In the genomic region with DNA sequence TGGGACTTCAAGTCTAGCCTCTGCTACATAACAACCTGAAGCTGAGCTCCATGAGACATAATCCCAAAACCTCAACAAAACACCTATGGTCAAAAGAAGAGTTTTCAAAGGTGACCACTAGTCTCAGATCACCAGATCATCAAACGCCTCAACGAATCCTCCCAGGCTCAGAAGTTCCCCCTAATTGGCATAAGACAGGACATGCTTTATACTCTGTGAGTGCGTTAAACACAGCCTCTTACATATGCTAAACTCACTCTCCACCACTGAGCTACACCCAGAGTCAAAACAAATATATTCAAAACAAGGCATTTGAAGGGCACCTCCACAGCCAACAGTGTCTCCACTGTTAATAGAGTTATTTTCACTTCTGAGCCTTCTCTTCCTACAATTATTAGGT, we compare ENCODE assay signal across 31 mouse cellular contexts. TPM values are rescaled to one million over a fixed set of nuclear protein-coding genes. Genes with fewer than 3 reads are reported as not detected.
DNase-seq lines count a peak whose midpoint lies in the region; ATAC-seq and TF ChIP-seq lines count a peak whose summit lies in the region.
"Had no signal": no experiment of that assay in that cellular context is flagged by ENCODE, and none has a peak within 500 bp of the region (broad histone marks: within the 10 kb centered on the region; RNA-seq: fewer than 3 reads in every experiment).

No protein-coding gene starts in this region.

- H3K4me3 ChIP-seq in ES-Bruce4 (ENCODE audit: low read depth, low read length) (peak overlapping the region; percentile 49), ES-E14 (ENCODE audit: insufficient read depth in 1 of 2, low read depth in 1 of 2, low read length in 2 of 2, poor library complexity in 1 of 2, severe bottlenecking in 1 of 2) (peak overlapping the region; percentile 54 to 90)
- H3K4me3 ChIP-seq in intestine, embryonic 15.5 days (replicated peaks), result no peak overlapping the region
- no peak overlapping the region; the same call in 1 of the 2 replicates for H3K4me3 ChIP-seq in stomach, embryonic 16.5 days (replicated peaks; ENCODE audit: low read length)
- no peak overlapping the region for H3K4me3 ChIP-seq in midbrain, embryonic 14.5 days (replicated peaks; ENCODE audit: low read depth, low read length)
- H3K4me3 ChIP-seq in hindbrain, embryonic 10.5 days, result no peak overlapping the region
- H3K4me3 ChIP-seq: erythroblast, embryonic 14.5 days; hindbrain, embryonic 12.5 days; liver, embryonic 12.5 days; myocyte; neural tube, embryonic 12.5 days had no signal

- H3K27ac ChIP-seq in ES-Bruce4 (ENCODE audit: insufficient read depth, low read length) (peak overlapping the region; percentile 93), ES-E14 (ENCODE audit: insufficient read depth, low read depth, low read length, poor library complexity, severe bottlenecking) (peak overlapping the region; percentile 79; the same call in 1 of the 2 replicates)
- no peak overlapping the region for H3K27ac ChIP-seq in intestine, embryonic 15.5 days
- H3K27ac ChIP-seq in stomach, embryonic 16.5 days (ENCODE audit: low read length), result peak overlapping the region; percentile 62
- H3K27ac ChIP-seq in midbrain, embryonic 14.5 days (replicated peaks; ENCODE audit: low read depth, low read length), result no peak overlapping the region
- H3K27ac ChIP-seq in hindbrain, embryonic 10.5 days, result no peak overlapping the region
- H3K27ac ChIP-seq: hindbrain, embryonic 12.5 days; hindbrain, postnatal 0 days; kidney, postnatal 0 days; liver, embryonic 12.5 days; neural tube, embryonic 12.5 days had no signal

- TF ChIP-seq POLR2A in ES-Bruce4 (IDR thresholded peaks at IDR 0.05; ENCODE audit: insufficient read depth, low read length), result no peak

- DNase-seq in ES-E14 (ENCODE audit: low read depth, low spot score), result peak; percentile 70
- no peak for DNase-seq in midbrain, embryonic 14.5 days
- DNase-seq in hindbrain, embryonic 10.5 days (ENCODE audit: low spot score), result no peak
- no peak for DNase-seq in left cerebral cortex, adult 18-20 months (ENCODE audit: low spot score in 2 of 2)
- DNase-seq: adrenal gland, postnatal 10 days; B cell, adult 2 months; cerebellum, adult 11 months; cerebellum, postnatal 14 days; heart, postnatal 14 days; kidney, adult 8-10 months; kidney, postnatal 4 days; layer of hippocampus, adult 9-11 months; liver, postnatal 0 days; lung, postnatal 36 days; right cerebral cortex, adult 18-20 months; right cerebral cortex, postnatal 4 days; thymus, adult 18-20 months; thymus, postnatal 25 days had no signal

- H3K36me3 ChIP-seq in ES-Bruce4 (ENCODE audit: control insufficient read depth, insufficient read depth, low read length, poor library complexity, severe bottlenecking) (peaks cover 17% of the 10 kb centered on the region), ES-E14 (ENCODE audit: control insufficient read depth, insufficient read depth, low read length, poor library complexity, severe bottlenecking) (peaks cover 11% of the 10 kb centered on the region; the same call in 1 of the 2 replicates)
- no peaks in the 10 kb centered on the region for H3K36me3 ChIP-seq in intestine, embryonic 15.5 days
- no peaks in the 10 kb centered on the region for H3K36me3 ChIP-seq in stomach, embryonic 16.5 days (ENCODE audit: control insufficient read depth, insufficient read depth, low read length)
- H3K36me3 ChIP-seq in midbrain, embryonic 14.5 days (ENCODE audit: control insufficient read depth, insufficient read depth, low read length), result no peaks in the 10 kb centered on the region
- no peaks in the 10 kb centered on the region for H3K36me3 ChIP-seq in hindbrain, embryonic 10.5 days
- H3K36me3 ChIP-seq: hindbrain, embryonic 12.5 days; liver, embryonic 12.5 days; neural tube, embryonic 12.5 days had no signal

- peaks cover 4% of the 10 kb centered on the region for H3K9me3 ChIP-seq in ES-Bruce4 (replicated peaks; ENCODE audit: control insufficient read depth, insufficient read depth, low read length, poor library complexity, severe bottlenecking)
- H3K9me3 ChIP-seq in ES-E14 (ENCODE audit: control insufficient read depth, insufficient read depth, low read depth, low read length), result no peaks in the 10 kb centered on the region
- H3K9me3 ChIP-seq in intestine, embryonic 15.5 days, result no peaks in the 10 kb centered on the region
- H3K9me3 ChIP-seq in stomach, embryonic 16.5 days (replicated peaks; ENCODE audit: control insufficient read depth, low read length), result no peaks in the 10 kb centered on the region
- no peaks in the 10 kb centered on the region for H3K9me3 ChIP-seq in midbrain, embryonic 14.5 days (ENCODE audit: control insufficient read depth, low read length)
- no peaks in the 10 kb centered on the region for H3K9me3 ChIP-seq in hindbrain, embryonic 10.5 days
- H3K9me3 ChIP-seq: hindbrain, embryonic 12.5 days; liver, embryonic 12.5 days; neural tube, embryonic 12.5 days had no signal

- no peak overlapping the region for H3K9ac ChIP-seq in ES-Bruce4 (ENCODE audit: low read depth, poor library complexity, severe bottlenecking)
- no peak overlapping the region for H3K9ac ChIP-seq in ES-E14 (ENCODE audit: insufficient read depth, low read depth, low read length, poor library complexity, severe bottlenecking)
- H3K9ac ChIP-seq in intestine, embryonic 15.5 days, result no peak overlapping the region
- H3K9ac ChIP-seq in stomach, embryonic 16.5 days (ENCODE audit: low read length), result no peak overlapping the region
- no peak overlapping the region for H3K9ac ChIP-seq in midbrain, embryonic 14.5 days (replicated peaks; ENCODE audit: low read length)
- H3K9ac ChIP-seq: hindbrain, embryonic 12.5 days; liver, embryonic 12.5 days; liver, postnatal 0 days; neural tube, embryonic 12.5 days had no signal

- H3K4me2 ChIP-seq in intestine, embryonic 15.5 days (replicated peaks), result peak overlapping the region; percentile 39; the same call in 1 of the 2 replicates
- H3K4me2 ChIP-seq in stomach, embryonic 16.5 days (ENCODE audit: low read depth, low read length), result peak overlapping the region; percentile 18; the same call in 1 of the 2 replicates
- H3K4me2 ChIP-seq in midbrain, embryonic 14.5 days (ENCODE audit: low read length), result no peak overlapping the region
- H3K4me2 ChIP-seq: hindbrain, embryonic 12.5 days; liver, embryonic 12.5 days; midbrain, embryonic 11.5 days; neural tube, embryonic 12.5 days had no signal

- H3K4me1 ChIP-seq in ES-Bruce4 (ENCODE audit: control insufficient read depth, insufficient read depth, low read length) (peaks cover 3% of the 10 kb centered on the region), ES-E14 (ENCODE audit: control insufficient read depth in 2 of 2, insufficient read depth in 2 of 2, low read length in 2 of 2, poor library complexity in 1 of 2) (peaks cover 0 to 8% of the 10 kb centered on the region in 2 experiments; a peak in 1 of 4 replicates)
- peaks cover 3% of the 10 kb centered on the region; the same call in 1 of the 2 replicates for H3K4me1 ChIP-seq in intestine, embryonic 15.5 days (replicated peaks)
- peaks cover 4% of the 10 kb centered on the region; the same call in 1 of the 2 replicates for H3K4me1 ChIP-seq in stomach, embryonic 16.5 days (ENCODE audit: control insufficient read depth, insufficient read depth, low read length)
- H3K4me1 ChIP-seq in midbrain, embryonic 14.5 days (ENCODE audit: control insufficient read depth, insufficient read depth, low read length), result peaks cover 12% of the 10 kb centered on the region
- peaks cover 21% of the 10 kb centered on the region for H3K4me1 ChIP-seq in hindbrain, embryonic 10.5 days (replicated peaks)

- WGBS in intestine, embryonic 15.5 days, result 78% methylated on average over 3 of the region's 3 CpGs
- 82% methylated on average over 3 of the region's 3 CpGs for WGBS in stomach, embryonic 16.5 days
- WGBS in midbrain, embryonic 14.5 days, result 75% methylated on average over 3 of the region's 3 CpGs
- WGBS in hindbrain, embryonic 10.5 days, result 78% methylated on average over 3 of the region's 3 CpGs

- no peak for TF ChIP-seq CTCF in ES-Bruce4 (IDR thresholded peaks at IDR 0.05; ENCODE audit: low read depth, low read length)

- in situ Hi-C loops in ES-E14 (cut with MboI; ENCODE audit: low sequenced_read_pairs in 2 of 2, unreplicated experiment in 2 of 2), result no loop called here

- TF ChIP-seq EP300 in ES-Bruce4 (IDR thresholded peaks at IDR 0.05; ENCODE audit: insufficient read depth, low read depth, low read length), result peak; percentile 26; the same call in 1 of the 2 replicates

- no peak for ATAC-seq in intestine, embryonic 15.5 days
- no peak for ATAC-seq in stomach, embryonic 16.5 days (ENCODE audit: insufficient read depth, low FRiP score)
- no peak for ATAC-seq in midbrain, embryonic 14.5 days (ENCODE audit: low FRiP score, low TSS enrichment)
- ATAC-seq: activated CD4-positive, CD25-positive, alpha-beta regulatory T cell, adult 4 months; forebrain, embryonic 16.5 days; hindbrain, postnatal 0 days; liver, embryonic 12.5 days; liver, postnatal 0 days had no signal

- no peaks in the 10 kb centered on the region for H3K27me3 ChIP-seq in ES-Bruce4 (ENCODE audit: control insufficient read depth, insufficient read depth, low read length, poor library complexity, severe bottlenecking)
- H3K27me3 ChIP-seq in intestine, embryonic 15.5 days (replicated peaks), result no peaks in the 10 kb centered on the region
- H3K27me3 ChIP-seq in stomach, embryonic 16.5 days (ENCODE audit: control insufficient read depth, insufficient read depth, low read length), result no peaks in the 10 kb centered on the region
- no peaks in the 10 kb centered on the region for H3K27me3 ChIP-seq in midbrain, embryonic 14.5 days (ENCODE audit: control insufficient read depth, insufficient read depth, low read length)
- peaks cover 9% of the 10 kb centered on the region; the same call in 1 of the 2 replicates for H3K27me3 ChIP-seq in hindbrain, embryonic 10.5 days (ENCODE audit: insufficient read depth, poor library complexity, severe bottlenecking)
- H3K27me3 ChIP-seq: hindbrain, embryonic 12.5 days; neural tube, embryonic 12.5 days had no signal

TF ChIP-seq in ES-E14, 5 proteins besides CTCF, POLR2A, EP300 and RAD21:
- TF ChIP-seq CHD2 (IDR thresholded peaks at IDR 0.05; ENCODE audit: low read depth, low read length) (peak; percentile 12; the same call in 1 of the 2 replicates), HCFC1 (IDR thresholded peaks at IDR 0.05; ENCODE audit: borderline replicate concordance, insufficient read depth, low read length) (0 out of 2 replicates have a peak, but pooled peaks have one; percentile 30), MAFK (IDR thresholded peaks at IDR 0.05; ENCODE audit: insufficient read depth, low read depth, low read length) (no peak)

RNA-seq across cellular contexts. Expression of gene Lima1, which starts 2.7 kb away (rescaled TPM):
- polyA plus RNA-seq in ES-Bruce4 (2011; ENCODE audit: insufficient read depth, insufficient read length, low read depth, missing spikeins), result 104 and 113 TPM in 2 replicates
- total RNA-seq in ES-E14 (2012; rRNA removed), result 69.9 and 92.7 TPM in 2 replicates
- polyA plus RNA-seq in intestine, embryonic 15.5 days (2015; fragmentation: Nextera tagmentation; extraction: Ambion mirVana), result 86.5 and 96.4 TPM in 2 replicates
- 89.4 and 95.8 TPM in 2 replicates for polyA plus RNA-seq in stomach, embryonic 16.5 days (2015; fragmentation: Nextera tagmentation; extraction: Ambion mirVana)
- polyA plus RNA-seq in midbrain, embryonic 14.5 days (2014; fragmentation: Nextera tagmentation; extraction: Ambion mirVana), result 8.5 and 15.3 TPM in 2 replicates
- 29.5 and 33.4 TPM in 2 replicates for polyA plus RNA-seq in hindbrain, embryonic 10.5 days (2016; fragmentation: Nextera tagmentation; extraction: Ambion mirVana)
- 1 to 10 TPM; 7.0 to 9.6 TPM for total RNA-seq in left cerebral cortex, adult 18-20 months (2021)

Comparison
In these comparisons a context has a peak if more than half of its experiments do, and no peak if none do; other contexts are left out.
1. H3K27ac ChIP-seq: peak in ES-Bruce4 (single experiment), ES-E14 (single experiment) and stomach, embryonic 16.5 days (single experiment); none in intestine, embryonic 15.5 days (single experiment), midbrain, embryonic 14.5 days (single experiment) and hindbrain, embryonic 10.5 days (single experiment).
2. H3K4me3 ChIP-seq: peak in ES-Bruce4 (single experiment) and ES-E14 (2 of 2); none in intestine, embryonic 15.5 days (single experiment), stomach, embryonic 16.5 days (single experiment), midbrain, embryonic 14.5 days (single experiment) and hindbrain, embryonic 10.5 days (single experiment).